Mouse (Mus musculus) ovary, postnatal 36 days (tissue): Measurements from ENCODE around the gene Gm12185.
"Not testable (repeated sequence)": the region's sequence is repeated elsewhere in the genome, so short reads cannot be mapped to it uniquely, and the experiment has no call there.

Experiments used
- DNase-seq: peaks from one replicate; pipeline ENCODE4 v3.0.0; 2022; ENCODE audit warnings: low spot score, mixed read lengths

Gene Gm12185

DNA sequence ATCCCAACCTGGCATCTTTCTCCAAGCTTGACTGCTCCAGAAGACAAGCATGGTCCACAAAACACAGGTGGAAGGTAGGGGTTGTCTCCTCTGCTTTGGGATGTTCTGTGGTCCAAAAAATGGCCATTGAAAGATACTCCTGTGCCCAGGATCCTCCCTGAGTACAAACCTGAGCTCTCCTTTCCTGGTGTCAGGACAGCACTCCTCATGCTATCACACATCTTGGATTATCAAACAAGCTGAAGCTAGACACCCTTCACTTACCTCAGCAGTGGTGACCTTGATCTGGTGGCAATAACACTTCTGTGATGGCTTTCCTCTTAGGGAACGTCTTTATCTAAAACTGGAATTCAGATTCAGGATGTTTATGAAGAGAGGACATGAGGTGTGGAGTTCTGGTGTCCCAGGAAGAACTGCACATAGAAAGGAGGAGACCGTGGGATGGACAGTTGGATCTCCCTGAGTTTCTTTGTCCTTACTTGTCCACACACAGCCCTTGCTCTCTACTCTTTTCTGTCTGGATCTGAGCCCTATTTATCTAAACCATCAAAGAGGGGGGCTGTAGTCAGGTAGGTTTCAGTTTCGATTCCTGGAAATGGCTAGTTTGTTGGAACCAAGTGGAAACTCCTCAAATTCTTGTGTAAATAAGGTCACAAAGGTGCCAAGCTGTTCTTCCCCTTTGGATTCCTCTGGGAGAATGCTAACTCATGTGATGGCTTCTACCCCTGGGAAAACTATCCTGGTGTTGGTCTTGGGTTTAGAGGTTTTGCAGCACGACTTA, at the start of gene Gm12185:
Gene Gm12185 (minus strand): TSS at position 487 of the 781 bp plus-strand sequence.
- not testable (repeated sequence) for DNase-seq

GRCm38 (mm10) chr11:49012074-49012473, 20.0 kb upstream of the Gm12185 start:
- DNase-seq: not testable (repeated sequence)

- not testable (repeated sequence) for DNase-seq
Observed at GRCm38 (mm10) chr11:49006785-49007184, 14.8 kb upstream of the Gm12185 start.

DNA sequence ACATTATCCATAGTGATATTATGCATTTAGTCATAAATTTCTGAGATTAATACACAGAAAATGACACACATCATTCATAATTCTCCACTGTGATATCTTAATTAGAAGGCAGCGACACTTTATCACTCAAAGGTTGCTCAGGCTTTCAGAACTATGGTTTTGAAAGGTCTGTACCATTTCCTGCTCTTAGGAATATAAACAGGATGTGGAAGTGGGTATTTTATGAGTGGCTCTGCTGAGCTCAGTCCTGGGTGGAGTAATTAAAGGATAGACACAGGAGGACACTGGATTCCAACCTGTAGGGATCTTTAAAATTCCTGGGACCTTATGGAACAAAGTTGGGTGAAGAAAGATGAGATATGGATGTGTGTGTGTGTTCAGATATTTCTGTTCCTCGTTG, 14.3 kb upstream of the Gm12185 start:
- not testable (repeated sequence) for DNase-seq

GRCm38 (mm10) chr11:49000411-49000810, 8.4 kb upstream of the Gm12185 start:
- not testable (repeated sequence) for DNase-seq

- not testable (repeated sequence) for DNase-seq
Observed at GRCm38 (mm10) chr11:48994018-48994417, 2.0 kb upstream of the Gm12185 start, which contains the start of gene Tgtp1. TSS of gene Tgtp1 (minus strand) at chr11:48994172.

DNA sequence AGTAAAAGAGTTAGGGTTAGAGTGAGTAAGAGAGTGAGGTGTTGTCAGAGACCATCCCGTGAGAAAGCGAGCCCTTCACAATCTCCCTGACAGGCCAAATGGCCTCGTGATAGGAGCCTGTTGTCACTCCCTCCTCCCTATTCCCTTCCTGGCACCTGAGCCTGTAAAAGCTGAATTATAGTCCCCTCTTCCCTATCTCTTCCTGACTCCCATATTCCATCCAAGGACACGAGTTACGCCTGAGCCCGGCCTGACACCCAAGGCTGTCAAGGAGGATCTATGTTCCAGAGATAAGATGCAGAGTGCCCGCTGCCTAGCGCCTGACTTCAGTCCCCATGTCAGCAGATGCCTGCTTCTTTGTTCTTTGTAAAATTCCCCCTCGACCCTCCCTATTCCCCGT, 1.3 kb upstream of the Gm12185 start:
- DNase-seq: peak; percentile 8

DNA sequence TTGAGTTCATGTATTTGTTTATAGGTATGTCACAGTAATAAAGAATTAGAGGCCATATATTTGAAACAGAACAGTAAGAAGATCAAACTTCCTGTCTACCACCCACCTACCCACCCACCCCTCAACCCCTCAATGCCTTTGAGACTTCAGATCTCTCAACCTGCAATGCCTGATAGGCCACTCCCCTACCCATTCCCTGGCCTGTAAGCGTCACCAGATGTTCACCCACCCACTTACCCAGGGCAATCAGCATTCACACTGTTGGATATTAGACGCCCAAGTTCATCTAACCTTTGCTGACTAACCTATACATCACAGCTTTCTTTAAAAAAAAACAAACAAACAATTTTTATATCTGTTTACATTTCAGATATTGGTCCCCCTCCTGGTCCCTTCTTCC, 2.0 kb downstream of the Gm12185 start:
- not testable (repeated sequence) for DNase-seq

- DNase-seq: not testable (repeated sequence)
Observed at GRCm38 (mm10) chr11:48988219-48988618, 3.8 kb downstream of the Gm12185 start.

DNA sequence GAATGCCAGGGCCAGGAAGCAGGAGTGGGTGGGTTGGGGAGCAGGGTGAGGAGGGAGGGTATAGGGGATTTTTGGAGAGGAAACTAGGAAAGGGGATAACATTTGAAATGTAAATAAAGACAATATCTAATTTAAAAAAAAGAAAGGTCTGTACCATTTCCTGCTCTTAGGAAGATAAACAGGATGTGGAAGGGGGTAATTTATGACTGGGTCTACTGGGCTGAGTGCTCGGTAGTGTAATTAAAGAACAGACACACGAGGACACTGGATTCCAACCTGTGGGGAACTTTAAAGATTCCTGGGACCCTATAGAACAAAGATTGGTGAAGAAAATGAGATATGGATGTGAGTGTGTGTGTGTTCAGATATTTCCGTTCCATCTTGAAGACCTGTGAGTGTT, 9.2 kb downstream of the Gm12185 start:
- DNase-seq: not testable (repeated sequence)

DNA sequence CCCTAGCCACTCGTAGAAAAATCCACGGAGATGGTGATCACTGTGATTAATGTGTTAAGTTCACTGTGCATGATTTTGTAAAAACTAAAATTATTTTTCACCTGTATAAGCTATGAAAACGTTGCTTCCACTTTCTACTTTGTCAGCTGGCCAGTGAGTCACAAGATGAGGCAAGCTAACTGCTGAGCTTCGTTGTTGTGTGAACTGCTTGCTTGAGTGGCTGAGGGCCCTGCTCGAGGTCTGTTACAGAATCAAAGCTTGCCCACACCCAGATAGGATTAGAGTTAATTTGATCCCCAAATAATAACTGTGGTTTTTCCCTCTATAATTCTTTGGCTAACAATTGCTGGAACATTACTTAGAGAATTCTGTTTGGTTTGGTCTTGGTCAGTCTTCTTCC, 12.0 kb downstream of the Gm12185 start:
- DNase-seq: not testable (repeated sequence)

DNA sequence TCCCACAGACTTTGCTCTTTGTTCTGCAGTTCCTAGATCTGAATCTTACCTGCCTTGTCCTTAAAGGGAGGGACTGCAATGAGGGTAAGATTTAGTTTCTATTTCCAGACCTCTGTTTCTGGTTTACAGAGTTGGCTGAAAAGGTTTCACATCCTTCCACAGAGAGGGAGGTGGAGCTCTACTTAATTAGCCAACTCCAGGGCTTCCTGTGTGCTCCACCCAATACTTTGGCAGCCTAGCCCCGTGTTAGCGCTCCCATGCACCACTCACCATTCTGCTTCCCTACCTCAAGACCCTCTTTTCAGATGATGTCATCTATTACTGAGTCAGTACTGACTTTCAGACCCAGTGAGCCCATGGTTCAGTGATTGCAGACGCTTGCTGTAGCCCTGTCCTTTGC, 12.8 kb downstream of the Gm12185 start, which contains the start of gene 9930111J21Rik1:
Gene 9930111J21Rik1 (minus strand): TSS at position 148 of the 400 bp plus-strand sequence.
- DNase-seq: not testable (repeated sequence)

- not testable (repeated sequence) for DNase-seq
Observed at GRCm38 (mm10) chr11:48978240-48978939, 13.6 kb downstream of the Gm12185 start, which contains the start of gene Olfr56. TSS of gene Olfr56 (plus strand) at chr11:48978889.

- DNase-seq: not testable (repeated sequence)
Observed at GRCm38 (mm10) chr11:48974686-48975085, 17.3 kb downstream of the Gm12185 start.

DNA sequence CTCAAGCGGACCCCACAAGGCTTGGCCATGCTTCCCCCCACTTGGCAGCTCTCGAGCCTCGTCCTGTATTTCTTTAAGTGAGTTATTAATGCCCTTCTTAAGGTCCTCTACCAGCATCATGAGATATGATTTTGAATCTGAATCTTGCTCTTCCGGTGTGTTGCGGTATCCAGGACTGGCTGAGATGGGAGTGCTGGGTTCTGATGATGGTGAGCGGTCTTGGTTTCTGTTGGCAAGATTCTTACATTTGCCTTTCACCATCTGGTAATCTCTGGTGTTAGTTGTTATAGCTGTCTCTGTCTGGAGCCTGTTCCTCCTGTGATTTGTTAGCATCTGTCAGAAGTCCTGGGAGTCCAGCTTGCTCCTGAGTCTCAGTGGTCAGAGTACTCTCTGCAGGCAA, 45.9 kb downstream of the Gm12185 start, which contains the start of gene Psme2b:
Gene Psme2b (minus strand): TSS at position 101 of the 400 bp plus-strand sequence.
- not testable (repeated sequence) for DNase-seq

DNA sequence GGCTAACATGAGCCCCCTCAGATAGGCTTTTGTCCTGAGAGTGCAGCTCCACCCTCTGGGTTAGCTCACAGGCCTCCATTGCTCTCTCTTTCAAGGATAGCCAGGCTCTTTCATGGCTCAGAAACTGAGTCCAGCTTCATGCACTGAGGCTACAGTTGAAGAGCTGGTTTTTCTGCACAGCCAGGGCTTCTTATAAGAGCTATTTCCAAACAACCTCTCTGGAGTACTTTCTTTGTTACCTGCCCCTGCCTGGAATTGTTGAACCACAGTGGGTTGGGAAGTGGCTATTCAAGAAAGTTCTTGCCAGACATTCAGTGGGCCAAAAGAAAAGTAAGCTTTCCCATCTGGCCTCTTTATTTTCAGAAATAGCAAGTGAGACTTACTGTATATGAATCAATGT, 52.7 kb downstream of the Gm12185 start:
- DNase-seq: not testable (repeated sequence)

DNA sequence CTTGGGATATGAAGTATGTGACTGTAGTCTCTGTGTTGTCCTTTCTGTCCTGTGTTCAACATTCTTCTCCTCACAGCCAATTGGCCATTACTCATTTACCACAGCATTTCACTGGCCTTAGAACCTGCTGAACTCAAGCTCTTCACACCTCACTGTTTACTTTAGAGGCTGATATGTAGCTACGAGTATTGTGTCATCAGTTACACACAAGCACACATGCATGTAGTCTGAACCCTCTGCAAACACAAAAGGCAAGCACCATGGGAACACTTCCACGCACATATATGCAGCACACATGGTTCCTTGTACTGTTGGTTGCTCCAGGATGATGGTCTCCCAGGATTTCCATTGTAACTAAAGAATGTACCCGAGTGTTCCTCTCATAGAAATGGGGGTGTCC, 56.7 kb downstream of the Gm12185 start:
- DNase-seq: not testable (repeated sequence)

DNA sequence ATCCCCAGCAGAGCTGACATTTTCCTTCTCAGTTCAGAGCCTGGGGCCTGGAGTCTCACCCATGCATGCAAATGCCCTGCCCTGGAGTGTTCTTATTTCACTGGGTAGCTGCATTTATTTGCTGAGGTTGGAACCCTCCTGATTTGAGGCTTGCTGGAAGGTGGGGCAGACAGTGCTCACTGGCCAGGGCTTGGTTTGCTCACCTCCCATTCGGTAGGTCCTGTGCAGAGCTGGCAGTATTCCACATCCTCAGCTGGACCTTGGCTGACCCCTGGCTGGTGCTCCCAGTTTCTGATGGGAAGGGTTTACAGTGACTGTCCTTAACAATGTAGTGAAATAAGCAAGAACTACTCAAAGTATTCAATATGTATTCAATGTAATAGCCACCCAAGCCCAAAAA, 58.1 kb downstream of the Gm12185 start:
- not testable (repeated sequence) for DNase-seq

DNA sequence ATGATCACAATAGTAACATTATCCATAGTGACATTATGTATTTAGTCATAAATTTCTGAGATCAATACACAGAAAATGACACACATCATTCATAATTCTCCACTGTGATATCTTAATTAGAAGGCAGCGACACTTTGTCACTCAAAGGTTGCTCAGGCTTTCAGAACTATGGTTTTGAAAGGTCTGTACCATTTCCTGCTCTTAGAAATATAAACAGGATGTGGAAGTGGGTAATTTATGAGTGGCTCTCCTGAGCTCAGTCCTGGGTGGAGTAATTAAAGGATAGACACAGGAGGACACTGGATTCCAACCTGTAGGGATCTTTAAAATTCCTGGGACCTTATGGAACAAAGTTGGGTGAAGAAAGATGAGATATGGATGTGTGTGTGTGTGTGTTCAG, 58.6 kb downstream of the Gm12185 start:
- DNase-seq: not testable (repeated sequence)

DNA sequence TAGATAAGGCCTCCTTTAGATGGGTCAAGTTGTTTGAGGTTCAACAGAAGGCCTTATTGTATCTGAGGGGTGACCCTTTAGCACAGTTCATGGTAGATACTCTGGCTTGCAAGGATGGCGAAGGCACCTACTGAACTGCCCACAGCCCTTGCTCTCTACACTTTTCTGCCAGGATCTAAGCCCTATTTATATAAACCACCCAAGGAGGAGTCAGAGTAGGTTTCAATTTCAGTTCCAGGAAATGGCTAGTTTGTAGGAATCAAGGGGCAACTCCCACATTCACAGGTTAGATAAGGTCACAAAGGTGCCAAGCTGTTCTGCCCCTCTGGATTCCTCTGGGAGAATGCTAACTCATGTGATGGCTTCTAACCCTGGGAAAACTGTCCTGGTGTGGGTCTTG, 64.0 kb downstream of the Gm12185 start:
- not testable (repeated sequence) for DNase-seq

GRCm38 (mm10) chr11:48926437-48926836, 65.6 kb downstream of the Gm12185 start:
- DNase-seq: not testable (repeated sequence)

DNA sequence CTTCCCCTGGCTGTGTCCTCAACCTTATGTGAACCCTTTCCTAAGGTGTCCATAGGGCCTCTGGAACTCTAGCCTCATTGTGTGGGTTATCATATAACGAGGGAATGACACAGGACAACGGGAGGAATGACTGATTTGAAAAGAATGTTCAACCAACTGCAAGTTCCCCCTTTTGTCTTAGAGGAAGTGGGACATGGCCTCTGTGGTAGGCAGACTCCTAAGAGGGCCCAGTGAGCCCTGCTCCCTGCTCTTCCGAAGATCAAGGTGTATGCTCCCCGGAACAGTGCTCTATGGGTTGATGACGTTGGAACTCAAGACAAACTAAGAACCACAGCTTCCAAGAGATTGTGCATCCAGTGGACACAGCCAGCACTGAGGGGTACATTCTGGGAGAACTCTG, 68.2 kb downstream of the Gm12185 start:
- DNase-seq: not testable (repeated sequence)

- DNase-seq: no peak
Observed at GRCm38 (mm10) chr11:48918380-48918779, 73.6 kb downstream of the Gm12185 start.
